Mouse (Mus musculus) forebrain, embryonic 16.5 days (tissue): ENCODE measurements around the gene Ears2. TPM values are rescaled to one million over a fixed set of nuclear protein-coding genes. Genes with fewer than 3 reads are reported as not detected.

Source experiments
- ATAC-seq: fragments of 200-750 bp; cut with Nextera tagmentation; 2 replicates; pipeline ENCODE4 v1.8.0; 2017; ENCODE audit warnings: mild to moderate bottlenecking, moderate library complexity
- H3K27ac ChIP-seq: fragments of 300-500 bp; sonication (generic); 2 replicates; pipeline ENCODE4 v1.5.1; 2014; ENCODE audit warnings: low read length, control low read depth
- H3K27me3 ChIP-seq: fragments of 300-500 bp; sonication (generic); replicated peaks from 2 replicates; pipeline ENCODE4 v1.6.1; 2014; ENCODE audit warnings: low read length; ENCODE audit not compliant: control insufficient read depth, insufficient read depth
- H3K36me3 ChIP-seq: fragments of 300-500 bp; sonication (generic); 2 replicates; pipeline ENCODE4 v1.6.1; 2014; ENCODE audit not compliant: control insufficient read depth, insufficient read depth
- H3K4me1 ChIP-seq: fragments of 300-500 bp; sonication (generic); replicated peaks from 2 replicates; pipeline ENCODE4 v1.6.1; 2014; ENCODE audit warnings: low read length; ENCODE audit not compliant: control insufficient read depth, insufficient read depth
- H3K4me2 ChIP-seq: fragments of 300-500 bp; sonication (generic); 2 replicates; pipeline ENCODE4 v1.6.1; 2014; ENCODE audit warnings: mild to moderate bottlenecking, low read length, control low read depth
- H3K4me3 ChIP-seq: fragments of 300-500 bp; sonication (generic); replicated peaks from 2 replicates; pipeline ENCODE4 v1.5.1; 2014; ENCODE audit warnings: mild to moderate bottlenecking, low read length, control low read depth
- H3K9ac ChIP-seq: fragments of 300-500 bp; sonication (generic); replicated peaks from 2 replicates; pipeline ENCODE4 v1.6.1; 2014; ENCODE audit warnings: low read depth, low read length, control low read depth
- H3K9me3 ChIP-seq: fragments of 300-500 bp; sonication (generic); 2 replicates; pipeline ENCODE4 v1.6.1; 2016; ENCODE audit warnings: low read length; ENCODE audit not compliant: control insufficient read depth
- WGBS: fragments of 180-500 bp; shearing (Covaris S2); extraction: QIAGEN DNeasy Blood & Tissue Kit; methylation state at CpG from one replicate; pipeline ENCODE4 v1.1.7; 2014; 5-methylcytosine and 5-hydroxymethylcytosine counted together
- polyA plus RNA-seq: library from polyadenylated mRNA; unstranded; fragments of >200 nt; fragmentation: Nextera tagmentation; extraction: Ambion mirVana; gene quantifications from 2 replicates; pipeline ENCODE4 v1.2.1, GENCODE M21; 2015

Ears2 gene
- polyA plus RNA-seq, 1 experiment from 2014 or later = 12.1 TPM

DNA sequence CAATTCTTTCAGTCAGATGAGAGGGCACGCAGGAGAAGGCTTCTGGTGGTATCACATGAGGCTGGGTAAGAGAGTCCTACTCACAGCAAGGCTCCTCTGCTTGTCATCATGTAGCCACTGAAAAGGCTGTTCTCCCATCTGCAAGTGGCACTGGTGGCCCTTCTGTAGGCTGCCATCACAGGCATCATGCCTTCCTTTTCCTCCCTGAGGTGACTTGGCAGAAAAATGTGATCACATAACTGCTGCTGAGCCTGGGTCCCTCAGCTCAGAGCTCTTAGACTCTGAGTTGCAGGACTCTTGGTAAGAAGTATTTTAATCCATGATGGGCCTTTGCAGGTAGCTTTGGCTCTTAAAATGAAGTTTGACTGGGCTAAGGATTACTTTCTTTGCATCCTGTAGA lies 14.0 kb upstream of the Ears2 start:
- Histone ChIP-seq H3K9ac (no peak overlapping the region), H3K27me3 (no peaks in the 10 kb centered on the region), H3K9me3 (no peaks in the 10 kb centered on the region), H3K27ac (0 out of 2 replicates have a peak overlapping the region, but pooled peaks have one; percentile 13), H3K4me1 (peaks cover 6% of the 10 kb centered on the region), H3K4me3 (no peak overlapping the region), H3K4me2 (no peak overlapping the region), H3K36me3 (peaks cover 17% of the 10 kb centered on the region)
- no peak for ATAC-seq
- WGBS = 93% methylated on average over 1 of the region's 1 CpGs

- Histone ChIP-seq H3K36me3 (peaks cover 27% of the 10 kb centered on the region), H3K27ac (no peak overlapping the region; the same call in 1 of the 2 replicates), H3K4me3 (no peak overlapping the region), H3K4me1 (peaks cover 6% of the 10 kb centered on the region), H3K4me2 (no peak overlapping the region), H3K9me3 (no peaks in the 10 kb centered on the region), H3K9ac (no peak overlapping the region), H3K27me3 (no peaks in the 10 kb centered on the region)
- WGBS = 84% methylated on average over 8 of the region's 8 CpGs
- ATAC-seq = no peak
Measured at GRCm38 (mm10) chr7:122079798-122080554, 12.9 kb upstream of the Ears2 start.

DNA sequence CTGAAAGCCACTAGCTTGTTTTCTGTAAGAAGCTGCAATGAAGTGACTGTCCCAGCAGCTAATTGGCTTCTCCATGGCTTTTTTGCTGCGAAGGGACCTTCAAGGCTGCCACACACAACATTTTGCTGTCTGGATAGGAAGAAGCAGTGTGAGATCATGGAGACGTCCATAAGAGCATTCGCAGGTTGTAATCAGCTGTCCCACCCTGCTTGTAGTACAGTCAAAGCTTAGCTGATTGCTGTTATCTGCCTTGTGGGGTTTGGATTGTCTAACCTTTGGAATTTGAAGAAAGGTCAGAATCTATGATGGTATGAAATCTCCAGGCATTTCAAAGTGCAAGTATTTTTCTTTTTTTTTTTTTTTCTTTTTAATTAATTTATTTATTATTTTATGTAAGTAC lies 7.3 kb upstream of the Ears2 start:
- ATAC-seq = no peak
- Histone ChIP-seq H3K36me3 (peaks cover 54% of the 10 kb centered on the region), H3K4me1 (peaks cover 4% of the 10 kb centered on the region), H3K4me3 (no peak overlapping the region), H3K9me3 (no peaks in the 10 kb centered on the region), H3K27me3 (no peaks in the 10 kb centered on the region), H3K9ac (no peak overlapping the region), H3K4me2 (no peak overlapping the region), H3K27ac (no peak overlapping the region)
- WGBS = 88% methylated on average over 3 of the region's 3 CpGs

GRCm38 (mm10) chr7:122067517-122068381 lies 686 bp upstream of the Ears2 start:
- H3K9ac ChIP-seq = peak overlapping the region; percentile 91
- H3K4me3 ChIP-seq = peak overlapping the region; percentile 87
- no peaks in the 10 kb centered on the region for H3K27me3 ChIP-seq
- H3K36me3 ChIP-seq = peaks cover 15% of the 10 kb centered on the region
- peak overlapping the region; percentile 98 for H3K27ac ChIP-seq
- H3K9me3 ChIP-seq = no peaks in the 10 kb centered on the region
- H3K4me2 ChIP-seq = peak overlapping the region; percentile 72
- 2% methylated on average over 57 of the region's 58 CpGs for WGBS
- peaks cover 26% of the 10 kb centered on the region for H3K4me1 ChIP-seq
- ATAC-seq = peak; percentile 30

GRCm38 (mm10) chr7:122066102-122066944 lies 740 bp downstream of the Ears2 start:
- H3K4me2 ChIP-seq = peak overlapping the region; percentile 77
- peaks cover 26% of the 10 kb centered on the region for H3K4me1 ChIP-seq
- H3K9ac ChIP-seq = peak overlapping the region; percentile 91
- H3K4me3 ChIP-seq = peak overlapping the region; percentile 87
- no peaks in the 10 kb centered on the region for H3K9me3 ChIP-seq
- peak overlapping the region; percentile 98 for H3K27ac ChIP-seq
- no peaks in the 10 kb centered on the region for H3K27me3 ChIP-seq
- 18% methylated on average over 31 of the region's 31 CpGs for WGBS
- peak; percentile 62 for ATAC-seq
- peaks cover 2% of the 10 kb centered on the region; the same call in 1 of the 2 replicates for H3K36me3 ChIP-seq

DNA sequence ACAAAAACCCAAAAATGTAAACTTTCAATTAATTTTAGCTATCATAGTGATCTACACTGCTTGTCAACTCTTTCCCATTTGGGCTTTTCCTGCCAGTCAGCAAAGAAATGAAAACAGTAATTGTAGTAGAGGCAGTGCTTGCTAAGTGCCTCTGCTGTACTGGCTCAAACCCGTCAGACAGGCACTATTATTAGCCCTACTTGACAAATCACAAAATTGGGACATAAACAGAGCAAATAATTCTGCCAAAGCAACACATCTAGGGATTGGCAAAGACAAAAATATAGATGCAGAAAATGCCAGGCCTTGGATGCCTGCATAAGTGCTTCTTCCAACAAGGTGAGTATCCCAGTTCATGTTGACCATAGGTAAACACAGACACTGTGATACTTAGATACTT lies 1.4 kb downstream of the Ears2 start:
- no peak for ATAC-seq
- WGBS = 69% methylated on average over 1 of the region's 1 CpGs
- H3K27me3 ChIP-seq = no peaks in the 10 kb centered on the region
- H3K27ac ChIP-seq = no peak overlapping the region
- peaks cover 26% of the 10 kb centered on the region for H3K4me1 ChIP-seq
- no peaks in the 10 kb centered on the region for H3K9me3 ChIP-seq
- H3K9ac ChIP-seq = no peak overlapping the region
- no peak overlapping the region for H3K4me3 ChIP-seq
- peak overlapping the region; percentile 77; the same call in 1 of the 2 replicates for H3K4me2 ChIP-seq
- peaks cover 1% of the 10 kb centered on the region; the same call in 1 of the 2 replicates for H3K36me3 ChIP-seq

GRCm38 (mm10) chr7:122056633-122057032 lies 10.4 kb downstream of the Ears2 start:
- Histone ChIP-seq H3K36me3 (peaks cover 2% of the 10 kb centered on the region; the same call in 1 of the 2 replicates), H3K9ac (no peak overlapping the region), H3K27me3 (no peaks in the 10 kb centered on the region), H3K4me2 (no peak overlapping the region), H3K4me1 (no peaks in the 10 kb centered on the region), H3K4me3 (no peak overlapping the region), H3K9me3 (no peaks in the 10 kb centered on the region), H3K27ac (no peak overlapping the region)
- ATAC-seq = no peak
- WGBS = 93% methylated on average over 5 of the region's 5 CpGs

GRCm38 (mm10) chr7:122050834-122051233 lies 16.2 kb downstream of the Ears2 start:
- no peak overlapping the region for H3K4me3 ChIP-seq
- no peaks in the 10 kb centered on the region for H3K4me1 ChIP-seq
- no peak overlapping the region for H3K9ac ChIP-seq
- no peaks in the 10 kb centered on the region for H3K27me3 ChIP-seq
- no peak overlapping the region for H3K4me2 ChIP-seq
- ATAC-seq = no peak
- no peaks in the 10 kb centered on the region for H3K9me3 ChIP-seq
- WGBS = 89% methylated on average over 1 of the region's 1 CpGs
- peaks cover 10% of the 10 kb centered on the region; the same call in 1 of the 2 replicates for H3K36me3 ChIP-seq
- no peak overlapping the region for H3K27ac ChIP-seq
